Mouse (Mus musculus) limb, embryonic 13.5 days (tissue): ENCODE results near the gene Ip6k3. TPM values are rescaled to one million over a fixed set of nuclear protein-coding genes. Genes with fewer than 3 reads are reported as not detected.
A peak's percentile ranks its signal among the peaks of the same experiment; 100 is the strongest.

ENCODE experiments used
- ATAC-seq: fragments of 200-750 bp; cut with Nextera tagmentation; 2 replicates; pipeline ENCODE4 v1.8.0; 2017; ENCODE audit warnings: low read depth, moderate number of reproducible peaks, moderate TSS enrichment; ENCODE audit not compliant: low FRiP score
- H3K27ac ChIP-seq: fragments of 300-500 bp; sonication (generic); 2 replicates; pipeline ENCODE4 v1.5.1; 2015; ENCODE audit warnings: inconsistent platforms, mild to moderate bottlenecking, moderate library complexity
- H3K27me3 ChIP-seq: fragments of 300-500 bp; sonication (generic); 2 replicates; pipeline ENCODE4 v1.6.1; 2015; ENCODE audit warnings: mild to moderate bottlenecking, inconsistent platforms
- H3K36me3 ChIP-seq: fragments of 300-500 bp; sonication (generic); 2 replicates; pipeline ENCODE4 v1.6.1; 2015; ENCODE audit warnings: inconsistent platforms, mild to moderate bottlenecking, moderate library complexity
- H3K4me1 ChIP-seq: fragments of 300-500 bp; sonication (generic); 2 replicates; pipeline ENCODE4 v1.6.1; 2015; ENCODE audit warnings: inconsistent platforms
- H3K4me2 ChIP-seq: fragments of 300-500 bp; sonication (generic); replicated peaks from 2 replicates; pipeline ENCODE4 v1.6.1; 2015; ENCODE audit warnings: inconsistent platforms, mild to moderate bottlenecking, moderate library complexity
- H3K4me3 ChIP-seq: fragments of 300-500 bp; sonication (generic); 2 replicates; pipeline ENCODE4 v1.5.1; 2015; ENCODE audit warnings: moderate library complexity, mild to moderate bottlenecking, inconsistent platforms
- H3K9ac ChIP-seq: fragments of 300-500 bp; sonication (generic); 2 replicates; pipeline ENCODE4 v1.6.1; 2015; ENCODE audit warnings: mild to moderate bottlenecking, inconsistent platforms
- H3K9me3 ChIP-seq: fragments of 300-500 bp; sonication (generic); 2 replicates; pipeline ENCODE4 v1.6.1; 2016; ENCODE audit warnings: inconsistent platforms
- WGBS: fragments of 180-500 bp; shearing (Covaris S2); methylation state at CpG from one replicate; pipeline ENCODE4 v1.1.7; 2015; 5-methylcytosine and 5-hydroxymethylcytosine counted together
- polyA plus RNA-seq: library from polyadenylated mRNA; unstranded; fragments of >200 nt; fragmentation: Nextera tagmentation; extraction: Ambion mirVana; gene quantifications from 2 replicates; pipeline ENCODE4 v1.2.1, GENCODE M21; 2015

Gene Ip6k3
- 0.38 and 0.55 TPM in 2 replicates for polyA plus RNA-seq

DNA sequence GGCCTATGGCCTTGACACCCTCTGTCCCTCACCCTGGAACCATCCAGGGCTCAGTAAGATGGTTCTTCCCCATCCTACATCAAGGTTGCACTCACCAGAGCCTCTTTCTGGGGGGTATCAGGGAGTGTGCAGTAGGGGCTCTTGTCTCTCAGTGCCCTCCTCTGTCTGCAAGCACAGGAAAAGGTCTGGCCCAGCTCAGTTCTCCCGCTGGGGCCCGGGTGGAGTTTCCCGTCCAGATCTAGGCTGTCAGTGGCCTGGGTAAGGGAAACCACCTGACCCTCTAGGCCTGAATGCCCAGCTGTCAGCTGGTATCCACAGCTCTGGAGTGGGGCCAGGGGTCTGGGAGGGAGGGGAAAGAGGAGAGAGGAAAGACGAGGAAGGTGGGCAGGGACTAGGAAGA lies at the start of gene Ip6k3:
Gene Ip6k3 (minus strand): TSS at position 251 of the 400 bp plus-strand sequence.
- no peak within 1 kb of the TSS for H3K4me3 ChIP-seq
- no peak for ATAC-seq
- no peak within 1 kb of the TSS for H3K9ac ChIP-seq
- H3K27me3 ChIP-seq: no peaks in the 10 kb centered on the region
- WGBS: 57% methylated on average over 4 of the region's 4 CpGs
- H3K4me2 ChIP-seq: no peak within 1 kb of the TSS
- H3K4me1 ChIP-seq: peaks cover 37% of the 10 kb centered on the region
- no peaks in the 10 kb centered on the region for H3K36me3 ChIP-seq
- H3K27ac ChIP-seq: no peak within 1 kb of the TSS
- no peaks in the 10 kb centered on the region for H3K9me3 ChIP-seq

DNA sequence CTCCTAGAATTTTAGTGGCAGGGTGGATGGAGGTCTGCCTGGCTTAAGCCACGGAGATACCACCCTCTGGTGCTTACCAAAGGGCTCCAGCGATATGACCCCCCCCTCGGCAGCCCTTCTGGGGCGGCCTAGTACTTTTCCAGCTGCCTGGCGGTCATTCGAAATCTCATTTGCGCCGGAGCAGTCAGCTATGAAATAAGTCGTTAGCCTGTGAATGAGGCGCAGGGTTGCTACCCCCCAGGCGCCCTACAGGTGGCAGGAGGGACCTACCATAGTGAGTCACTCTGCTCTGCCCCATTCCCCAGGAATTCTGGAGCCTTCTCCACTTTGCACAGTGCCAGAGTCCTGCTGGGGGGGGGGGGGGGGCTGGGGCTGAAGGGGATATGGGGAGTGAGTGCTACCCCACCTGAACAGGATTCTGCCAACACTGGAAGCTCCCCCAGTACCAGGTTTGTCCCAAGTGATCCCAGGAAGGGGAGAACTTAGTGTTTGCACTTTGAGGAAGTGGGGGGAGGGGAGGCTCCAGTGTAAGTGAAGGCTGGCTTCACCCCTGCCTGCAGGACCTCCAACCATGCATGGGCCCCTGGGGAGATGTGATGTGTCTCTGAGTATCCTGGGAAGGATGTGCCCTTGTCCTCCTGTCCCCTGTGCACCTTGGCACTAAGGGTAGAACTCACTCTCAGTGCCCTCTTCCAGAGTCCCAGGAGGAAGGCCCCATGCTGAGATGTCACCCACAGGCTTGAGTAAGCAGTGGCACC lies 45.4 kb upstream of the Ip6k3 start:
- Histone ChIP-seq H3K9ac (no peak overlapping the region), H3K4me2 (no peak overlapping the region), H3K9me3 (0 out of 2 replicates have a peak, but pooled peaks cover 4% of the 10 kb centered on the region), H3K4me1 (peaks cover 9% of the 10 kb centered on the region), H3K4me3 (no peak overlapping the region), H3K36me3 (no peaks in the 10 kb centered on the region), H3K27ac (no peak overlapping the region), H3K27me3 (peaks cover 3% of the 10 kb centered on the region; the same call in 1 of the 2 replicates)
- ATAC-seq: peak; percentile 80; the same call in 1 of the 2 replicates
- 6% methylated on average over 11 of the region's 11 CpGs for WGBS

DNA sequence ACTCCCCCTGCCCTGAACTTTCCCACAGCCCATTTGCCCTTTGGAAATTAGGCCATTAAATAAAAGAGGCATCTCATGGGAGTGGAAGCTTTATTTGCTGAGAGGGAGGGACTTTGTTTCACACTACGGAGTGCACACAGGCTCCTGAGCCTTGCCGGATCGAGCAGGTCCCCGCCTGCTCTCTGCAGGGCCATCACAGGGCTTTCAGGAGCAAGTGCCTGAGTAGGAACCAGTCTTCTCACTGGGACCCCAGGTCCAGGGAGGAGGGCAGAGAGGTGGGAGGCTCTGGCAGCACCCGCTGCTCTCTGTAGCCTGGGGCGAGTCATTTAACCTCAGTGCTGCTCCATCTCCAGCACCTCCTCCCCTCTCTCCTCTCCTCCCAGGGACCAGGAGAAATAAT lies 44.4 kb upstream of the Ip6k3 start:
- Histone ChIP-seq H3K4me3 (no peak overlapping the region), H3K27me3 (peaks cover 2% of the 10 kb centered on the region; the same call in 1 of the 2 replicates), H3K9me3 (0 out of 2 replicates have a peak, but pooled peaks cover 4% of the 10 kb centered on the region), H3K4me1 (peaks cover 18% of the 10 kb centered on the region), H3K27ac (no peak overlapping the region), H3K36me3 (no peaks in the 10 kb centered on the region), H3K9ac (no peak overlapping the region), H3K4me2 (no peak overlapping the region)
- 31% methylated on average over 6 of the region's 6 CpGs for WGBS
- ATAC-seq: no peak

- Histone ChIP-seq H3K4me2 (0 out of 2 replicates have a peak overlapping the region, but pooled peaks have one; percentile 25), H3K27ac (no peak overlapping the region; the same call in 1 of the 2 replicates), H3K4me1 (peaks cover 34% of the 10 kb centered on the region), H3K36me3 (peaks cover 3% of the 10 kb centered on the region), H3K9me3 (no peaks in the 10 kb centered on the region), H3K4me3 (no peak overlapping the region), H3K27me3 (no peaks in the 10 kb centered on the region), H3K9ac (peak overlapping the region; percentile 31; the same call in 1 of the 2 replicates)
- 17% methylated on average over 11 of the region's 11 CpGs for WGBS
- ATAC-seq: no peak
Observed at GRCm38 (mm10) chr17:27207113-27207707, 39.6 kb upstream of the Ip6k3 start.

GRCm38 (mm10) chr17:27204075-27204909 lies 36.7 kb upstream of the Ip6k3 start, which contains the start of gene Lemd2:
Gene Lemd2, minus strand, starts transcription at chr17:27204469.
- Histone ChIP-seq H3K4me1 (peaks cover 61% of the 10 kb centered on the region), H3K4me3 (peak within 1 kb of the TSS; percentile 95), H3K27me3 (no peaks in the 10 kb centered on the region), H3K4me2 (peak within 1 kb of the TSS; percentile 91), H3K27ac (peak within 1 kb of the TSS; percentile 94), H3K9me3 (no peaks in the 10 kb centered on the region), H3K9ac (peak within 1 kb of the TSS; percentile 98), H3K36me3 (peaks cover 32% of the 10 kb centered on the region)
- peak; percentile 91 for ATAC-seq
- 5% methylated on average over 94 of the region's 97 CpGs for whole genome bisulfite sequencing

GRCm38 (mm10) chr17:27203358-27204074 lies 35.9 kb upstream of the Ip6k3 start:
- H3K4me1 ChIP-seq: peaks cover 61% of the 10 kb centered on the region
- peak overlapping the region; percentile 94 for H3K27ac ChIP-seq
- no peaks in the 10 kb centered on the region for H3K27me3 ChIP-seq
- peaks cover 39% of the 10 kb centered on the region for H3K36me3 ChIP-seq
- peak overlapping the region; percentile 95 for H3K4me3 ChIP-seq
- under 1% methylated on average over 69 of the region's 74 CpGs for WGBS
- H3K4me2 ChIP-seq: peak overlapping the region; percentile 91
- H3K9ac ChIP-seq: peak overlapping the region; percentile 98
- H3K9me3 ChIP-seq: no peaks in the 10 kb centered on the region
- ATAC-seq: no peak; the same call in 1 of the 2 replicates

DNA sequence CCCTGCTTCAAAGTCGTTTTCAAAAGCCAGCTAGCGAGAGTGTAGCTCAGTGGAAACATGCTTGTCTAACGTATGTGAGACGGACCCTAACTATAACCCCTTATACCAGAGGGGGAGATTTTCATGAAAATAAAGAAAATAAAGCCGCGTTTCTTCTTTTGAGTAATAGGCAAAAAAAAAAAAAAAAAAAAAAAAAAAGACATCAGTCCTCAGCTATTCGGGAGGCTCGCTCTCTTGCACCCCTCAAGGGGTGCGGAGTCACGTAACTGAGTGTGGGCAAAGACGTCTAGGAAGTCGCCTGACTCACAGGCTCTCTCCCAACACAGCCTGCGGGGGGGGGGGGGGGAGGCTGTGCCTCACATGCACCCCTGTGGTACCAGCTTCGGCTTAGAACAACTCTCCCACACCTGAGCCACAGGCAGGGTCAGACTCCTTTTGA lies 35.3 kb upstream of the Ip6k3 start:
- Histone ChIP-seq H3K4me2 (peak overlapping the region; percentile 91), H3K4me3 (peak overlapping the region; percentile 95), H3K9ac (peak overlapping the region; percentile 98), H3K27me3 (no peaks in the 10 kb centered on the region), H3K36me3 (peaks cover 45% of the 10 kb centered on the region), H3K4me1 (peaks cover 61% of the 10 kb centered on the region), H3K27ac (peak overlapping the region; percentile 94; the same call in 1 of the 2 replicates), H3K9me3 (no peaks in the 10 kb centered on the region)
- no peak for ATAC-seq
- WGBS: 41% methylated on average over 14 of the region's 14 CpGs

GRCm38 (mm10) chr17:27201981-27202380 lies 34.4 kb upstream of the Ip6k3 start:
- H3K36me3 ChIP-seq: peaks cover 55% of the 10 kb centered on the region

GRCm38 (mm10) chr17:27200801-27201200 lies 33.2 kb upstream of the Ip6k3 start:
- no peak for ATAC-seq
- Histone ChIP-seq H3K4me1 (peaks cover 51% of the 10 kb centered on the region), H3K27me3 (no peaks in the 10 kb centered on the region), H3K27ac (peak overlapping the region; percentile 63), H3K36me3 (peaks cover 66% of the 10 kb centered on the region), H3K9me3 (no peaks in the 10 kb centered on the region), H3K9ac (peak overlapping the region; percentile 40), H3K4me3 (no peak overlapping the region), H3K4me2 (peak overlapping the region; percentile 2)
- 12% methylated on average over 11 of the region's 11 CpGs for WGBS

More at GRCm38 (mm10) chr17:27201981-27202380, 34.4 kb upstream of the Ip6k3 start:
- H3K4me2 ChIP-seq: 0 out of 2 replicates have a peak overlapping the region, but pooled peaks have one; percentile 2
- peak overlapping the region; percentile 95; the same call in 1 of the 2 replicates for H3K4me3 ChIP-seq
- H3K9me3 ChIP-seq: no peaks in the 10 kb centered on the region
- H3K27ac ChIP-seq: 0 out of 2 replicates have a peak overlapping the region, but pooled peaks have one; percentile 63
- H3K27me3 ChIP-seq: no peaks in the 10 kb centered on the region
- H3K4me1 ChIP-seq: peaks cover 52% of the 10 kb centered on the region
- no peak for ATAC-seq
- WGBS: 68% methylated on average over 2 of the region's 2 CpGs
- H3K9ac ChIP-seq: peak overlapping the region; percentile 40; the same call in 1 of the 2 replicates

GRCm38 (mm10) chr17:27199864-27200263 lies 32.3 kb upstream of the Ip6k3 start:
- Histone ChIP-seq H3K4me3 (no peak overlapping the region), H3K9me3 (no peaks in the 10 kb centered on the region), H3K27me3 (no peaks in the 10 kb centered on the region), H3K4me2 (no peak overlapping the region), H3K4me1 (peaks cover 51% of the 10 kb centered on the region), H3K27ac (no peak overlapping the region), H3K9ac (no peak overlapping the region; the same call in 1 of the 2 replicates), H3K36me3 (peaks cover 76% of the 10 kb centered on the region)
- WGBS: 53% methylated on average over 7 of the region's 7 CpGs
- no peak for ATAC-seq

DNA sequence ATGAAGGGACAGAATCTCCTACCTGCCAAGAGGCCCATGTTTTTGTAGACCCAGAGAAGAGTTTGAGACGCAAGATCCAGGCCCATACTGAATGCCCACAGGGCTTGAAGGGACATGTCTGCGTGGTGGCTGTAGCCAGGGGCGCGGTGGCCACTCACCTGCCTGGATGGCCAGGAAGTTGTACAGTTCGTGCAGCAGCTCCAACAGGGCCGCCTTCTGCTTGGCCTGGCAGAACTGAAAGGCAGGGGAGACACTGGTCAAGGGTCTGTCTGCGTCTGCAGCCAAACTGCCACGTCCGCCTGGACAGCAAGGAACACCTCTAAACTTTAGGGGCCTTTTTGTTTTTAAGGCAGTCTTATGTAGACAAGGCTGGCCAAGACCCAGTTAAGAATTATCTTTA lies 31.6 kb upstream of the Ip6k3 start:
- Histone ChIP-seq H3K4me3 (no peak overlapping the region), H3K4me2 (no peak overlapping the region), H3K27ac (no peak overlapping the region), H3K9ac (no peak overlapping the region), H3K36me3 (peaks cover 82% of the 10 kb centered on the region), H3K27me3 (no peaks in the 10 kb centered on the region), H3K4me1 (peaks cover 52% of the 10 kb centered on the region), H3K9me3 (no peaks in the 10 kb centered on the region)
- no peak for ATAC-seq
- WGBS: 98% methylated on average over 9 of the region's 9 CpGs
